Mouse (Mus musculus): ENCODE data around the gene Gm3029. TPM values are rescaled to one million over a fixed set of nuclear protein-coding genes. Genes with fewer than 3 reads are reported as not detected.
"Not testable (repeated sequence)": the region's sequence is repeated elsewhere in the genome, so short reads cannot be mapped to it uniquely, and the experiment has no call there.

Gm3029 gene
- total RNA-seq (2021): not detected

GRCm38 (mm10) chr14:3931456-3931855, at the start of gene Gm3029:
Gm3029 (plus strand) TSS chr14:3931756.
- DNase-seq; intact Hi-C loops (cut with DNase I): not testable (repeated sequence)

DNA sequence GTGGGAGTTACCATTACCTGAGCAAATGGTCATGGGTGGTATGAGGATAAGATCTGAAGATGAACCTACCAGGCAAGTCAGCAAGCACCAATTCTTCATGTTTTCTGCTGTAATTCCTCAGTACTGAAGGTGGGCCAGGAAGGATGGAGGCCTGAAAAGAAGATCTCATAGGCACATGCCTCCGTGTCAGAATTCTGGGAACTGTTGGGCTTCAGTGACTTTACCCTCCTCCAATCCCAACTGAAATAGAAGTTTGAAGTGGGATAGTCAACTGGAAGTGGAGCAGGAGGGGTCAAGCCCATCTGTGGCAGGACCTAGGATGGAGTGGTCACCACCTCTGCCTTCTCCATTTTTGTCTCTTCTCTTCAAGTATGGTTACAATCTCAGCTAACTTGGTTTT, 47.7 kb upstream of the Gm3029 start, which contains the start of gene Gm2916:
TSS of gene Gm2916 (plus strand) at position 301 of the 400 bp plus-strand sequence.
- DNase-seq; intact Hi-C loops (cut with DNase I): not testable (repeated sequence)

GRCm38 (mm10) chr14:3963247-3963646, 31.7 kb downstream of the Gm3029 start, which contains the start of gene Gm3095:
Gm3095 (plus strand) TSS chr14:3963547.
- intact Hi-C loops (cut with DNase I); DNase-seq: not testable (repeated sequence)

Other genes starting within 250 kb of the Gm3029 start
- gene Gm3043, start 243.0 kb upstream of the Gm3029 start, total RNA-seq (2021): not detected
- under 1 TPM; 0.30 to 0.64 TPM for gene Gm3002, start 121.7 kb upstream of the Gm3029 start, total RNA-seq (2021)
- gene Gm3033, start 85.5 kb upstream of the Gm3029 start, total RNA-seq (2021): under 1 TPM; 0.27 to 0.28 TPM
- gene Gm2916, start 47.6 kb upstream of the Gm3029 start, total RNA-seq (2021): not detected
- gene Gm3095, start 31.8 kb downstream of the Gm3029 start, total RNA-seq (2021): not detected
- not detected for gene Gm3099, start 66.6 kb downstream of the Gm3029 start, total RNA-seq (2021)
- gene Gm5796, start 92.2 kb downstream of the Gm3029 start, total RNA-seq (2021): 1 to 10 TPM in 1 of 2 experiments, under 1 TPM in 1; 0.28 to 1.2 TPM
- under 1 TPM in 1 of 2 experiments, not detected in 1; 0.16 TPM for gene Gm3115, start 152.4 kb downstream of the Gm3029 start, total RNA-seq (2021)
- under 1 TPM; 0.16 to 0.78 TPM for gene Gm8108, start 178.8 kb downstream of the Gm3029 start, total RNA-seq (2021)
- gene Gm3127, start 233.3 kb downstream of the Gm3029 start, total RNA-seq (2021): not detected